Mouse (Mus musculus): ENCODE data around the gene Defb23.
"Not testable (repeated sequence)": the region's sequence is repeated elsewhere in the genome, so short reads cannot be mapped to it uniquely, and the experiment has no call there.

Gene Defb23

GRCm38 (mm10) chr2:152436983-152437860, 27.2 kb downstream of the Defb23 start:
- in situ Hi-C loops (cut with MboI, MseI) = no loop called here

GRCm38 (mm10) chr2:152436405-152436901, 28.0 kb downstream of the Defb23 start:
- in situ Hi-C loops (cut with MboI, MseI) = no loop called here

- in situ Hi-C loops (cut with MboI, MseI) = not testable (repeated sequence)
These were observed 35.9 kb downstream of the Defb23 start for GRCm38 (mm10) chr2:152428481-152428880.

- in situ Hi-C loops (cut with MboI, MseI) = no loop called here
These were observed 36.9 kb downstream of the Defb23 start for GRCm38 (mm10) chr2:152427493-152427892.

GRCm38 (mm10) chr2:152415786-152416185, 48.6 kb downstream of the Defb23 start:
- in situ Hi-C loops (cut with MboI, MseI) = loop anchor here in 1 of 2 experiments (10.0 kb wide), 1 partner anchor 1391 kb away; no protein-coding TSS in a partner anchor

- in situ Hi-C loops (cut with MboI, MseI) = loop anchor here in 1 of 2 experiments (10.0 kb wide), 1 partner anchor 1390 kb away; no protein-coding TSS in a partner anchor
These were observed 49.1 kb downstream of the Defb23 start, which contains the start of gene 6820408C15Rik for GRCm38 (mm10) chr2:152415287-152415686. 6820408C15Rik (plus strand) TSS chr2:152415587.

GRCm38 (mm10) chr2:152414591-152415165, 49.7 kb downstream of the Defb23 start, which contains the start of gene Zcchc3:
Zcchc3 (minus strand) TSS chr2:152415027.
- in situ Hi-C loops (cut with MboI, MseI) = loop anchor here in 1 of 2 experiments (10.0 kb wide), 1 partner anchor 1390 kb away; no protein-coding TSS in a partner anchor

GRCm38 (mm10) chr2:152413765-152414584, 50.4 kb downstream of the Defb23 start:
- in situ Hi-C loops (cut with MboI, MseI) = loop anchor here in 1 of 2 experiments (10.0 kb wide), 1 partner anchor 1389 kb away; no protein-coding TSS in a partner anchor

GRCm38 (mm10) chr2:152413158-152413764, 51.2 kb downstream of the Defb23 start:
- in situ Hi-C loops (cut with MboI, MseI) = loop anchor here in 1 of 2 experiments (10.0 kb wide), 1 partner anchor 1388 kb away; no protein-coding TSS in a partner anchor

GRCm38 (mm10) chr2:152412526-152413157, 51.8 kb downstream of the Defb23 start:
- in situ Hi-C loops (cut with MboI, MseI) = loop anchor here in 1 of 2 experiments (10.0 kb wide), 1 partner anchor 1388 kb away; no protein-coding TSS in a partner anchor

- in situ Hi-C loops (cut with MboI, MseI) = loop anchor here in 1 of 2 experiments (10.0 kb wide), 1 partner anchor 1387 kb away; no protein-coding TSS in a partner anchor
These were observed 52.9 kb downstream of the Defb23 start for GRCm38 (mm10) chr2:152411471-152411870.

GRCm38 (mm10) chr2:152410971-152411371, 53.4 kb downstream of the Defb23 start:
- in situ Hi-C loops (cut with MboI, MseI) = loop anchor here in 1 of 2 experiments (10.0 kb wide), 1 partner anchor 1386 kb away; no protein-coding TSS in a partner anchor

- in situ Hi-C loops (cut with MboI, MseI) = loop anchor here in 1 of 2 experiments (10.0 kb wide), 1 partner anchor 1385 kb away; no protein-coding TSS in a partner anchor
These were observed 54.6 kb downstream of the Defb23 start for GRCm38 (mm10) chr2:152409781-152410180.

Data from T-helper 17 cell (primary cell).